Mouse (Mus musculus): ENCODE results near the gene Ncapd2. TPM values are rescaled to one million over a fixed set of nuclear protein-coding genes. Genes with fewer than 3 reads are reported as not detected.

The Ncapd2 gene
- polyA plus RNA-seq, 1 experiment from 2014 or later, result 39.1 TPM

- WGBS (ENCODE audit: insufficient replicate concordance), result 77% methylated on average over 1 of the region's 1 CpGs
- peak; percentile 31; the same call in 1 of the 2 replicates for TF ChIP-seq CTCF (IDR thresholded peaks at IDR 0.05; ENCODE audit: low read depth)
- no peak for TF ChIP-seq EP300 (IDR thresholded peaks at IDR 0.05; ENCODE audit: low read depth)
- no peak for DNase-seq
Measured at GRCm38 (mm10) chr6:125210436-125210835, 18.9 kb upstream of the Ncapd2 start.

GRCm38 (mm10) chr6:125197166-125197565, 5.7 kb upstream of the Ncapd2 start:
- Histone ChIP-seq H3K9me3 (ENCODE audit: low read length) (no peaks in the 10 kb centered on the region), H3K4me2 (ENCODE audit: low read depth, low read length) (no peak overlapping the region), H3K4me3 (ENCODE audit: low read depth, low read length) (no peak overlapping the region), H3K4me1 (ENCODE audit: insufficient read depth) (peaks cover 12% of the 10 kb centered on the region), H3K9ac (replicated peaks) (no peak overlapping the region), H3K27ac (ENCODE audit: low read depth) (no peak overlapping the region), H3K27me3 (ENCODE audit: insufficient read depth, low read length) (no peaks in the 10 kb centered on the region), H3K36me3 (replicated peaks; ENCODE audit: insufficient read depth, low read length) (peaks cover 16% of the 10 kb centered on the region)
- WGBS (ENCODE audit: insufficient replicate concordance), result 88% methylated on average over 5 of the region's 5 CpGs
- DNase-seq, result no peak
- no peak for TF ChIP-seq CTCF (IDR thresholded peaks at IDR 0.05; ENCODE audit: low read depth)
- ATAC-seq, result no peak

More at GRCm38 (mm10) chr6:125210436-125210835, 18.9 kb upstream of the Ncapd2 start:
- Histone ChIP-seq H3K4me3 (ENCODE audit: low read depth, low read length) (no peak overlapping the region), H3K4me1 (ENCODE audit: insufficient read depth) (no peaks in the 10 kb centered on the region), H3K27me3 (ENCODE audit: insufficient read depth, low read length) (peaks cover 10% of the 10 kb centered on the region), H3K27ac (ENCODE audit: low read depth) (no peak overlapping the region), H3K36me3 (replicated peaks; ENCODE audit: insufficient read depth, low read length) (no peaks in the 10 kb centered on the region), H3K9me3 (ENCODE audit: low read length) (no peaks in the 10 kb centered on the region), H3K9ac (replicated peaks) (no peak overlapping the region), H3K4me2 (ENCODE audit: low read depth, low read length) (no peak overlapping the region)
- ATAC-seq, result no peak

- Histone ChIP-seq H3K27ac (ENCODE audit: low read depth) (no peak overlapping the region), H3K4me3 (ENCODE audit: low read depth, low read length) (no peak overlapping the region), H3K9me3 (ENCODE audit: low read length) (no peaks in the 10 kb centered on the region), H3K4me2 (ENCODE audit: low read depth, low read length) (no peak overlapping the region), H3K4me1 (ENCODE audit: insufficient read depth) (peaks cover 12% of the 10 kb centered on the region), H3K9ac (replicated peaks) (no peak overlapping the region), H3K27me3 (ENCODE audit: insufficient read depth, low read length) (no peaks in the 10 kb centered on the region), H3K36me3 (replicated peaks; ENCODE audit: insufficient read depth, low read length) (peaks cover 16% of the 10 kb centered on the region)
- TF ChIP-seq CTCF (IDR thresholded peaks at IDR 0.05; ENCODE audit: low read depth), result no peak
- TF ChIP-seq EP300 (IDR thresholded peaks at IDR 0.05; ENCODE audit: low read depth), result no peak
- 78% methylated on average over 3 of the region's 3 CpGs for WGBS (ENCODE audit: insufficient replicate concordance)
- ATAC-seq (no peak), DNase-seq (no peak)
Measured at GRCm38 (mm10) chr6:125196301-125196700, 4.8 kb upstream of the Ncapd2 start.

DNA sequence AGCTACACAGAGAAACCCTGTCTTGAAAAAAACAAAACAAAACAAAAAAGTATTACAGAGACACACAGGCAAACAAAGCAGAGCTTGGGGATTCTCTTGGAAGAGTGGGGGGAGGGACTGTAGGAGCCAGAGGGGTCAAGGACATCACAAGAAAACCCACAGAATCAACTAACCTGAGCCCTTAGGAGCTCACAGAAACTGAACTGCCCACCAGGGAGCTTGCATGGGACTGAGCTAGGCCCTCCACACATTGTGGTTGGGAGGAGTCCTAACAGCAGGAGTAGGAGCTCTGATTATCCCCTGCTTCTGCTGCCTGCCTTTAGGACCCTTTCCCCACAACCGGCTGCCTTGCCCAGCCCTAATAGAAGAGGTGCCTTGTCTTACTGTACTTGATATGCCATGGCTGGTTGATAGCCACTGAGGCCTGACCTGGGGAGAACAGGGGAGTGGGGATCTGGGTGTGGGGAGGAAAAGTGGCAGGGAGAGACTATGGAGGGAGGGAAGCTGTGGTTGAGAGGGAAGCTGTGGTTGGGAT, 4.1 kb upstream of the Ncapd2 start:
- H3K36me3 ChIP-seq (replicated peaks; ENCODE audit: insufficient read depth, low read length), result peaks cover 16% of the 10 kb centered on the region
- no peaks in the 10 kb centered on the region for H3K27me3 ChIP-seq (ENCODE audit: insufficient read depth, low read length)
- no peak overlapping the region for H3K4me2 ChIP-seq (ENCODE audit: low read depth, low read length)
- peaks cover 12% of the 10 kb centered on the region for H3K4me1 ChIP-seq (ENCODE audit: insufficient read depth)
- H3K4me3 ChIP-seq (ENCODE audit: low read depth, low read length), result no peak overlapping the region
- no peak for ATAC-seq
- DNase-seq, result no peak
- no peak for TF ChIP-seq CTCF (IDR thresholded peaks at IDR 0.05; ENCODE audit: low read depth)
- TF ChIP-seq EP300 (IDR thresholded peaks at IDR 0.05; ENCODE audit: low read depth), result no peak
- H3K27ac ChIP-seq (ENCODE audit: low read depth), result no peak overlapping the region
- no peaks in the 10 kb centered on the region for H3K9me3 ChIP-seq (ENCODE audit: low read length)
- H3K9ac ChIP-seq (replicated peaks), result no peak overlapping the region
- WGBS (ENCODE audit: insufficient replicate concordance), result 45% methylated on average over 1 of the region's 1 CpGs

GRCm38 (mm10) chr6:125193390-125193789, 1.9 kb upstream of the Ncapd2 start:
- no peak for TF ChIP-seq CTCF (IDR thresholded peaks at IDR 0.05; ENCODE audit: low read depth)
- TF ChIP-seq EP300 (IDR thresholded peaks at IDR 0.05; ENCODE audit: low read depth), result no peak
- Histone ChIP-seq H3K27me3 (ENCODE audit: insufficient read depth, low read length) (no peaks in the 10 kb centered on the region), H3K4me1 (ENCODE audit: insufficient read depth) (peaks cover 12% of the 10 kb centered on the region), H3K9me3 (ENCODE audit: low read length) (no peaks in the 10 kb centered on the region), H3K27ac (ENCODE audit: low read depth) (peak overlapping the region; percentile 100; the same call in 1 of the 2 replicates), H3K9ac (replicated peaks) (peak overlapping the region; percentile 83), H3K36me3 (replicated peaks; ENCODE audit: insufficient read depth, low read length) (peaks cover 30% of the 10 kb centered on the region), H3K4me2 (ENCODE audit: low read depth, low read length) (peak overlapping the region; percentile 90), H3K4me3 (ENCODE audit: low read depth, low read length) (peak overlapping the region; percentile 78)
- DNase-seq, result no peak
- 41% methylated on average over 6 of the region's 7 CpGs for WGBS (ENCODE audit: insufficient replicate concordance)
- ATAC-seq, result no peak

- DNase-seq (no peak), ATAC-seq (no peak)
- Histone ChIP-seq H3K4me3 (ENCODE audit: low read depth, low read length) (peak overlapping the region; percentile 78), H3K9ac (replicated peaks) (peak overlapping the region; percentile 83), H3K9me3 (ENCODE audit: low read length) (no peaks in the 10 kb centered on the region), H3K36me3 (replicated peaks; ENCODE audit: insufficient read depth, low read length) (peaks cover 36% of the 10 kb centered on the region), H3K27me3 (ENCODE audit: insufficient read depth, low read length) (no peaks in the 10 kb centered on the region), H3K4me1 (ENCODE audit: insufficient read depth) (peaks cover 12% of the 10 kb centered on the region), H3K27ac (ENCODE audit: low read depth) (peak overlapping the region; percentile 100), H3K4me2 (ENCODE audit: low read depth, low read length) (peak overlapping the region; percentile 90)
- TF ChIP-seq EP300 (IDR thresholded peaks at IDR 0.05; ENCODE audit: low read depth), result no peak
- TF ChIP-seq CTCF (IDR thresholded peaks at IDR 0.05; ENCODE audit: low read depth), result no peak
- 15% methylated on average over 5 of the region's 5 CpGs for WGBS (ENCODE audit: insufficient replicate concordance)
Measured at GRCm38 (mm10) chr6:125192841-125193240, 1.3 kb upstream of the Ncapd2 start.

Measured in liver, postnatal 0 days (tissue).